Mouse (Mus musculus) mouse embryonic stem cell (cell line): Measurements from ENCODE around the gene Cemip2.
"Not testable (repeated sequence)": the region's sequence is repeated elsewhere in the genome, so short reads cannot be mapped to it uniquely, and the experiment has no call there.

Experiments
- in situ Hi-C, 2 experiments: fragments of 300-500 bp; cut with MboI; formaldehyde crosslinking; loops; 1 replicate in 1 of 2; 3 replicates in 1 of 2; pipeline ENCODE4 v1.14.3; 2019 to 2020; ENCODE audit warnings: low sequenced_read_pairs in 2 of 2, low pct_unique_long_range_greater_than_20kb in 1 of 2, mixed read lengths in 1 of 2; ENCODE audit not compliant: unreplicated experiment in 1 of 2

Cemip2 gene

GRCm38 (mm10) chr19:21854526-21855228 lies 76.5 kb downstream of the Cemip2 start:
- in situ Hi-C loops = no loop called here

GRCm38 (mm10) chr19:21855421-21856128 lies 77.4 kb downstream of the Cemip2 start:
- in situ Hi-C loops = no loop called here

- in situ Hi-C loops = no loop called here
Measured at GRCm38 (mm10) chr19:21858846-21859521, 80.8 kb downstream of the Cemip2 start.

- in situ Hi-C loops = no loop called here
Measured at GRCm38 (mm10) chr19:21860132-21860531, 82.0 kb downstream of the Cemip2 start.

GRCm38 (mm10) chr19:21860894-21861293 lies 82.8 kb downstream of the Cemip2 start:
- in situ Hi-C loops = no loop called here

- in situ Hi-C loops = no loop called here
Measured at GRCm38 (mm10) chr19:21862289-21862990, 84.3 kb downstream of the Cemip2 start.

GRCm38 (mm10) chr19:21862991-21863931 lies 85.1 kb downstream of the Cemip2 start:
- in situ Hi-C loops = no loop called here

- in situ Hi-C loops = no loop called here
Measured at GRCm38 (mm10) chr19:21865242-21866055, 87.3 kb downstream of the Cemip2 start.

GRCm38 (mm10) chr19:21866094-21866493 lies 88.0 kb downstream of the Cemip2 start:
- in situ Hi-C loops = no loop called here

GRCm38 (mm10) chr19:21866756-21867155 lies 88.6 kb downstream of the Cemip2 start:
- in situ Hi-C loops = not testable (repeated sequence)

- in situ Hi-C loops = no loop called here
Measured at GRCm38 (mm10) chr19:21868471-21868870, 90.3 kb downstream of the Cemip2 start.

- in situ Hi-C loops = no loop called here
Measured at GRCm38 (mm10) chr19:21882110-21882940, 104.2 kb downstream of the Cemip2 start.

- in situ Hi-C loops = no loop called here
Measured at GRCm38 (mm10) chr19:21883053-21883452, 104.9 kb downstream of the Cemip2 start.

GRCm38 (mm10) chr19:21883922-21884321 lies 105.8 kb downstream of the Cemip2 start:
- in situ Hi-C loops = no loop called here

- in situ Hi-C loops = no loop called here
Measured at GRCm38 (mm10) chr19:21884385-21884784, 106.2 kb downstream of the Cemip2 start.

GRCm38 (mm10) chr19:21886166-21886657 lies 108.1 kb downstream of the Cemip2 start:
- in situ Hi-C loops = no loop called here
